Mouse (Mus musculus) liver, adult 2 months (tissue): ENCODE results near the gene Tmem171. TPM values are rescaled to one million over a fixed set of nuclear protein-coding genes. Genes with fewer than 3 reads are reported as not detected.

ENCODE experiments used
- DNase-seq: peaks from one replicate; pipeline ENCODE4 v3.0.0-alpha.2; 2011; ENCODE audit warnings: low read depth, low spot score; ENCODE audit errors: extremely low read depth
- H3K27ac ChIP-seq: fragments of 200-500 bp; replicated peaks from 2 replicates; pipeline ENCODE4 v1.5.1; 2012; ENCODE audit warnings: low read depth, mild to moderate bottlenecking, control low read depth, inconsistent platforms, low read length; ENCODE audit not compliant: insufficient read depth
- H3K27me3 ChIP-seq: fragments of 200-500 bp; 2 replicates; pipeline ENCODE4 v1.6.1; 2012; ENCODE audit warnings: mild to moderate bottlenecking, moderate library complexity, low read length, inconsistent platforms; ENCODE audit not compliant: control insufficient read depth, insufficient read depth
- H3K36me3 ChIP-seq: fragments of 200-500 bp; 2 replicates; pipeline ENCODE4 v1.6.1; 2012; ENCODE audit warnings: low read length, inconsistent platforms; ENCODE audit not compliant: control insufficient read depth, insufficient read depth
- H3K4me1 ChIP-seq: fragments of 200-500 bp; 2 replicates; pipeline ENCODE4 v1.6.1; 2011; ENCODE audit warnings: low read length; ENCODE audit not compliant: control insufficient read depth, insufficient read depth
- H3K4me3 ChIP-seq: fragments of 200-500 bp; 2 replicates; pipeline ENCODE4 v1.5.1; 2011; ENCODE audit warnings: low read depth, mild to moderate bottlenecking, control low read depth, low read length, moderate library complexity; ENCODE audit not compliant: insufficient read depth
- H3K79me2 ChIP-seq: fragments of 200-500 bp; 2 replicates; pipeline ENCODE4 v1.6.1; 2012; ENCODE audit warnings: inconsistent platforms, mild to moderate bottlenecking, low read length, moderate library complexity; ENCODE audit not compliant: control insufficient read depth, insufficient read depth
- H3K9ac ChIP-seq: fragments of 200-500 bp; 2 replicates; pipeline ENCODE4 v1.6.1; 2012; ENCODE audit warnings: low read depth, mild to moderate bottlenecking, control low read depth, inconsistent platforms, low read length
- CTCF ChIP-seq: fragments of 200-500 bp; IDR thresholded peaks from 2 replicates; pipeline ENCODE4 v1.5.1; 2011; ENCODE audit warnings: low read depth, low read length, control low read depth
- POLR2A ChIP-seq: fragments of 200-500 bp; IDR thresholded peaks from 2 replicates; pipeline ENCODE4 v1.6.1; 2011; ENCODE audit warnings: low read length, control low read depth; ENCODE audit not compliant: insufficient read depth; ENCODE audit errors: extremely low read depth
- WGBS: fragments of 180-500 bp; shearing (Covaris S2); methylation state at CpG from one replicate; pipeline ENCODE4 v1.1.7; 2018; 5-methylcytosine and 5-hydroxymethylcytosine counted together
- polyA plus RNA-seq: library from polyadenylated mRNA; depleted of rRNA; stranded (reverse); fragments of >200 nt; gene quantifications from 2 replicates; pipeline ENCODE4 v1.2.3, GENCODE M21; 2012; rRNA removed
- total RNA-seq: library from RNA; depleted of rRNA; stranded (reverse); fragments of >200 nt; gene quantifications from 2 replicates; pipeline ENCODE4 v1.2.3, GENCODE M21; 2014; rRNA removed

Tmem171 gene
- total and polyA plus RNA-seq, 2 experiments = 0.38 TPM; not detected in 1

DNA sequence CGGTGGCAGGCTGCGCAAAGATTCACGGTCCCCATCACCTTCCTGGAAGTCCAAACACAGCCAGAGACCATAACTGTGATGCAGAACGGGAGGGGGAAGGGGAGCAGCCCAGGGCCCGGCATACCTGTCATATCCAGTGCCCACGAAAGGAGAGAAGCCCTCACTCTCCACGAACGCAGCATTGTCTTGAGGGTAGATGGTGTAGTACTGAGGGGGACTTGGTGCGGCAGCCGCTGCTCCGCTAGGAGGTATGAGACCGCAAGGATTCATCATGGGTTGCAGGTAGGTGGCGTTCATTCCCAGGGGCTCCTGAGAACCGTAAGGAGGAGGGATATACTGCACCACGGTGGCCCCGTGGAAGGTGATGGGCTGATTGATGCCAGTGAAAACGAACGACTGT lies 58.1 kb downstream of the Tmem171 start:
- Histone ChIP-seq H3K27me3 (no peaks in the 10 kb centered on the region), H3K4me1 (no peaks in the 10 kb centered on the region), H3K79me2 (no peaks in the 10 kb centered on the region), H3K4me3 (no peak overlapping the region), H3K27ac (no peak overlapping the region), H3K9ac (no peak overlapping the region), H3K36me3 (no peaks in the 10 kb centered on the region)
- WGBS = 69% methylated on average over 18 of the region's 18 CpGs
- TF ChIP-seq CTCF (no peak), POLR2A (no peak)
- no peak for DNase-seq

Other genes starting within 250 kb of the Tmem171 start
- 0.37 and 0.81 TPM in 2 replicates for gene Gm10320, start 202.8 kb downstream of the Tmem171 start, total RNA-seq
- 0.70 and 0.75 TPM in 2 replicates for gene Gm10320, start 202.8 kb downstream of the Tmem171 start, polyA plus RNA-seq
- not detected in 2 replicates for gene Tmem174, start 57.4 kb downstream of the Tmem171 start, total RNA-seq
- not detected in 2 replicates for gene Tmem174, start 57.4 kb downstream of the Tmem171 start, polyA plus RNA-seq
- 21.6 and 23.2 TPM in 2 replicates for gene Fcho2, start 120.6 kb upstream of the Tmem171 start, total RNA-seq
- 4.1 and 5.8 TPM in 2 replicates for gene Fcho2, start 120.6 kb upstream of the Tmem171 start, polyA plus RNA-seq
- gene Tnpo1, start 231.6 kb upstream of the Tmem171 start, total RNA-seq = 56.1 and 62.7 TPM in 2 replicates
- 10.7 and 11.3 TPM in 2 replicates for gene Tnpo1, start 231.6 kb upstream of the Tmem171 start, polyA plus RNA-seq